Comparison of ENCODE assay signal across 17 mouse cellular contexts in the genomic region with DNA sequence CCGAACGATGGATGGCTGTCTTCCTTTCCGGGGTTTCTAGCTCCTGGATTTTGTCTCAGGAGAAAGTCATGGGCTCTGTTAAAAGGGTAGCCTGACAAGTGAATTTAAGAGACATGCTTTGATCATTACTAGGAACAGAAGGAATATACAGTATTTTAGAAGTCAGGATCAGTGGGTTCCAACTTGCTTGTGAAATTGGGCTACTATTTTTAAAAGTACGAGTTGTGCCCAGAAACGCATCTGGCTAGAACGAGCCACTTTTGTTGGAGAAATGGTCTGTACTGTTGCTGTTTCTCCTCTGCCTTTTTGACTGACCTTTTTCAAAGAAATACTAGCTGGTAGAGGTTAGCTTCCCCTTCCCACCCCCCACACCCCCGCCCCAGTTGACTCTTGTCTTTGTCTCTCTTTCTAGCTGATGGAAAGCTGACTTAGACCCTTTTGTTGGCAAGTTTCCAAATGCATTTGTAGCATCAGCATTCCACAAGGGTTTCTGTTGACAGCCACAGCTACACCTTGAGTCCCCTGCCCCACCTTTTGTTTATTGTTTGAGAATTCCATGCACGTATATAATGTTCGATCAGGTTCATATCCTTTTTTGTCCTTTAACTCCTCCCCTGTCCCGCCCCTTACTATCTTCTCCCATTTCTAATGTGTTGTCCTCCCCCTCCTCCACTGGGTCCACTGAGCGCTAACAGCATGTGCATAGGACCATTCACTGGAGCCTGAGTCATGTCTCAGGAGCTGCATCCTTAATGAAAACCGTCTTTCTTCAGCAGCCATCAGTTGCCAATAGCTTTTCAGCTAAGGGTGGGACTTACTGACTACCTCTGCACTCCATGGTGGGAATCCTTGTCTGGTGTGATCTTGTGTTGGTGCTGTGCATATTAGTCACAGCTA. TPM values are rescaled to one million over a fixed set of nuclear protein-coding genes. Genes with fewer than 3 reads are reported as not detected.
DNase-seq lines count a peak whose midpoint lies in the region; ATAC-seq and TF ChIP-seq lines count a peak whose summit lies in the region.
"Had no signal": no experiment of that assay in that cellular context is flagged by ENCODE, and none has a peak within 500 bp of the region (broad histone marks: within the 10 kb centered on the region; RNA-seq: fewer than 3 reads in every experiment).

No protein-coding gene starts in this region.

- H3K27me3 ChIP-seq in hindbrain, embryonic 13.5 days = no peaks in the 10 kb centered on the region
- H3K27me3 ChIP-seq in hindbrain, embryonic 11.5 days (ENCODE audit: control insufficient read depth, insufficient read depth, low read length) = no peaks in the 10 kb centered on the region
- H3K27me3 ChIP-seq in midbrain, embryonic 11.5 days (ENCODE audit: control insufficient read depth, insufficient read depth, low read length) = no peaks in the 10 kb centered on the region
- no peaks in the 10 kb centered on the region for H3K27me3 ChIP-seq in midbrain, embryonic 15.5 days (replicated peaks)
- no peaks in the 10 kb centered on the region for H3K27me3 ChIP-seq in myocyte (ENCODE audit: control insufficient read depth, insufficient read depth, insufficient read length)
- H3K27me3 ChIP-seq: embryonic facial prominence, embryonic 13.5 days; liver, embryonic 13.5 days had no signal

- H3K79me2 ChIP-seq in myocyte (ENCODE audit: control insufficient read depth, insufficient read depth) = peaks cover 72% of the 10 kb centered on the region

- H3K27ac ChIP-seq in hindbrain, embryonic 13.5 days = no peak overlapping the region
- H3K27ac ChIP-seq in hindbrain, embryonic 11.5 days (ENCODE audit: low read depth, low read length) = no peak overlapping the region
- no peak overlapping the region for H3K27ac ChIP-seq in midbrain, embryonic 11.5 days (ENCODE audit: low read depth, low read length)
- no peak overlapping the region for H3K27ac ChIP-seq in midbrain, embryonic 15.5 days
- H3K27ac ChIP-seq: embryonic facial prominence, embryonic 13.5 days; heart, embryonic 10.5 days; liver, embryonic 13.5 days had no signal

- TF ChIP-seq POLR2A in myocyte (IDR thresholded peaks at IDR 0.05; ENCODE audit: insufficient read length, low read depth) = no peak

- H3K4me2 ChIP-seq in hindbrain, embryonic 13.5 days = no peak overlapping the region
- no peak overlapping the region for H3K4me2 ChIP-seq in hindbrain, embryonic 11.5 days (replicated peaks; ENCODE audit: low read depth, low read length)
- no peak overlapping the region for H3K4me2 ChIP-seq in midbrain, embryonic 11.5 days
- H3K4me2 ChIP-seq in midbrain, embryonic 15.5 days = no peak overlapping the region
- H3K4me2 ChIP-seq in myocyte (ENCODE audit: low read depth) = peak overlapping the region; percentile 67
- H3K4me2 ChIP-seq: embryonic facial prominence, embryonic 13.5 days; liver, embryonic 13.5 days had no signal

- no peak for DNase-seq in hindbrain, embryonic 11.5 days (ENCODE audit: low spot score)
- peak; percentile 76 for DNase-seq in midbrain, embryonic 11.5 days (ENCODE audit: low spot score, missing footprints)
- peak; percentile 81 for DNase-seq in R1 (ENCODE audit: low read depth, low spot score)
- DNase-seq in adrenal gland, adult 2 months = no peak
- DNase-seq in cerebellum, postnatal 36 days = no peak
- DNase-seq: cerebellum, adult 18-20 months; gastrocnemius, postnatal 25 days; kidney, adult 2 months; kidney, postnatal 36 days; liver, embryonic 13.5 days; lung, postnatal 10 days; thymus, postnatal 36 days had no signal

- no peak overlapping the region for H3K9ac ChIP-seq in hindbrain, embryonic 13.5 days
- no peak overlapping the region for H3K9ac ChIP-seq in hindbrain, embryonic 11.5 days (ENCODE audit: low read depth, low read length)
- H3K9ac ChIP-seq in midbrain, embryonic 11.5 days (ENCODE audit: low read length) = no peak overlapping the region
- no peak overlapping the region for H3K9ac ChIP-seq in midbrain, embryonic 15.5 days
- H3K9ac ChIP-seq: embryonic facial prominence, embryonic 13.5 days; liver, embryonic 13.5 days had no signal

- 80% methylated on average over 12 of the region's 12 CpGs for WGBS in hindbrain, embryonic 13.5 days
- WGBS in hindbrain, embryonic 11.5 days = 87% methylated on average over 12 of the region's 12 CpGs
- 90% methylated on average over 12 of the region's 12 CpGs for WGBS in midbrain, embryonic 11.5 days
- 86% methylated on average over 12 of the region's 12 CpGs for WGBS in midbrain, embryonic 15.5 days

- no peak overlapping the region for H3K4me3 ChIP-seq in hindbrain, embryonic 13.5 days
- no peak overlapping the region for H3K4me3 ChIP-seq in hindbrain, embryonic 11.5 days (ENCODE audit: low read depth, low read length)
- no peak overlapping the region for H3K4me3 ChIP-seq in midbrain, embryonic 11.5 days (ENCODE audit: low read depth, low read length)
- no peak overlapping the region for H3K4me3 ChIP-seq in midbrain, embryonic 15.5 days
- H3K4me3 ChIP-seq in myocyte = no peak overlapping the region
- H3K4me3 ChIP-seq: embryonic facial prominence, embryonic 13.5 days; heart, embryonic 10.5 days; liver, embryonic 13.5 days had no signal

- peaks cover 9% of the 10 kb centered on the region for H3K4me1 ChIP-seq in hindbrain, embryonic 13.5 days (replicated peaks)
- H3K4me1 ChIP-seq in hindbrain, embryonic 11.5 days (replicated peaks; ENCODE audit: control insufficient read depth, insufficient read depth, low read length) = no peaks in the 10 kb centered on the region
- H3K4me1 ChIP-seq in midbrain, embryonic 11.5 days (ENCODE audit: control insufficient read depth, insufficient read depth, low read length) = no peaks in the 10 kb centered on the region
- H3K4me1 ChIP-seq in midbrain, embryonic 15.5 days = no peaks in the 10 kb centered on the region; the same call in 1 of the 2 replicates
- H3K4me1 ChIP-seq: embryonic facial prominence, embryonic 13.5 days had no signal

- H3K9me3 ChIP-seq in hindbrain, embryonic 13.5 days = no peaks in the 10 kb centered on the region
- H3K9me3 ChIP-seq in hindbrain, embryonic 11.5 days (ENCODE audit: control insufficient read depth, low read length) = no peaks in the 10 kb centered on the region
- no peaks in the 10 kb centered on the region for H3K9me3 ChIP-seq in midbrain, embryonic 11.5 days (ENCODE audit: control insufficient read depth, low read length)
- no peaks in the 10 kb centered on the region for H3K9me3 ChIP-seq in midbrain, embryonic 15.5 days
- H3K9me3 ChIP-seq: embryonic facial prominence, embryonic 13.5 days; heart, embryonic 10.5 days; liver, embryonic 13.5 days had no signal

- H3K36me3 ChIP-seq in hindbrain, embryonic 13.5 days = no peaks in the 10 kb centered on the region
- H3K36me3 ChIP-seq in hindbrain, embryonic 11.5 days (ENCODE audit: control insufficient read depth, insufficient read depth, low read length) = no peaks in the 10 kb centered on the region
- no peaks in the 10 kb centered on the region for H3K36me3 ChIP-seq in midbrain, embryonic 11.5 days (ENCODE audit: control insufficient read depth, insufficient read depth, low read length)
- H3K36me3 ChIP-seq in midbrain, embryonic 15.5 days (replicated peaks) = no peaks in the 10 kb centered on the region
- H3K36me3 ChIP-seq in myocyte (ENCODE audit: control insufficient read depth, insufficient read depth) = no peaks in the 10 kb centered on the region
- H3K36me3 ChIP-seq: embryonic facial prominence, embryonic 13.5 days; heart, embryonic 10.5 days; liver, embryonic 13.5 days had no signal

- H3ac ChIP-seq in myocyte (ENCODE audit: control insufficient read depth, insufficient read length) = no peak overlapping the region

- ATAC-seq in hindbrain, embryonic 13.5 days (ENCODE audit: low FRiP score) = peak; percentile 28; the same call in 1 of the 2 replicates
- ATAC-seq in hindbrain, embryonic 11.5 days (ENCODE audit: low FRiP score) = no peak
- no peak for ATAC-seq in midbrain, embryonic 11.5 days (ENCODE audit: low FRiP score)
- no peak for ATAC-seq in midbrain, embryonic 15.5 days (replicated peaks)

TF ChIP-seq in myocyte, 11 proteins besides CTCF, POLR2A, EP300 and RAD21:
- no peak for TF ChIP-seq MYOD1 (IDR thresholded peaks at IDR 0.05; ENCODE audit: control insufficient read depth in 1 of 3, insufficient read length in 2 of 3, low read depth in 2 of 3)
- no peak for TF ChIP-seq TCF12 (IDR thresholded peaks at IDR 0.05; ENCODE audit: insufficient read depth, poor library complexity, severe bottlenecking)
- TF ChIP-seq SRF (IDR thresholded peaks at IDR 0.05; ENCODE audit: control insufficient read depth, insufficient read length, low read depth) = no peak
- no peak for TF ChIP-seq POLR2AphosphoS2 (IDR thresholded peaks at IDR 0.05; ENCODE audit: insufficient read length, low read depth)
- TF ChIP-seq CEBPB (IDR thresholded peaks at IDR 0.05; ENCODE audit: insufficient read depth, poor library complexity, severe bottlenecking) = no peak
- TF ChIP-seq MYOG (IDR thresholded peaks at IDR 0.05; ENCODE audit: control insufficient read depth in 1 of 3, insufficient read depth in 1 of 3, insufficient read length in 2 of 3, low read depth in 2 of 3) = no peak
- TF ChIP-seq MAX (IDR thresholded peaks at IDR 0.05; ENCODE audit: low read depth) = no peak
- no peak for TF ChIP-seq E2F4 (IDR thresholded peaks at IDR 0.05; ENCODE audit: insufficient read depth)
- no peak for TF ChIP-seq TCF3 (IDR thresholded peaks at IDR 0.05; ENCODE audit: insufficient read length, low read depth)
- TF ChIP-seq REST (IDR thresholded peaks at IDR 0.05; ENCODE audit: insufficient read depth, insufficient read length) = no peak
- no peak for TF ChIP-seq USF1 (IDR thresholded peaks at IDR 0.05; ENCODE audit: low read depth)

RNA-seq across cellular contexts. Expression of gene Cers6, which starts 50.6 kb away (rescaled TPM):
- polyA plus RNA-seq in hindbrain, embryonic 13.5 days (2015; fragmentation: Nextera tagmentation; extraction: Ambion mirVana) = 64.5 and 66.6 TPM in 2 replicates
- 62.3 and 77.0 TPM in 2 replicates for polyA plus RNA-seq in hindbrain, embryonic 11.5 days (2014; fragmentation: Nextera tagmentation; extraction: Ambion mirVana)
- polyA plus RNA-seq in midbrain, embryonic 11.5 days (2014; fragmentation: Nextera tagmentation; extraction: Ambion mirVana) = 32.1 and 34.0 TPM in 2 replicates
- 62.4 and 70.7 TPM in 2 replicates for polyA plus RNA-seq in midbrain, embryonic 15.5 days (2015; fragmentation: Nextera tagmentation; extraction: Ambion mirVana)
- 16.5 TPM for polyA plus RNA-seq in myocyte (2012; fragmentation: generic; extraction: Trizol)
- total RNA-seq in adrenal gland, adult 2 months (2021) = 1 to 10 TPM; 4.3 to 5.3 TPM
- polyA plus RNA-seq in adrenal gland, adult 2 months (2012; rRNA removed) = 0.94 and 1.2 TPM in 2 replicates

Comparison
In these comparisons a context has a peak if more than half of its experiments do, and no peak if none do; other contexts are left out.
1. DNase-seq: peak in midbrain, embryonic 11.5 days (single experiment) and R1 (single experiment); none in hindbrain, embryonic 11.5 days (single experiment), adrenal gland, adult 2 months (single experiment) and cerebellum, postnatal 36 days (0 of 2).